In the genomic region with DNA sequence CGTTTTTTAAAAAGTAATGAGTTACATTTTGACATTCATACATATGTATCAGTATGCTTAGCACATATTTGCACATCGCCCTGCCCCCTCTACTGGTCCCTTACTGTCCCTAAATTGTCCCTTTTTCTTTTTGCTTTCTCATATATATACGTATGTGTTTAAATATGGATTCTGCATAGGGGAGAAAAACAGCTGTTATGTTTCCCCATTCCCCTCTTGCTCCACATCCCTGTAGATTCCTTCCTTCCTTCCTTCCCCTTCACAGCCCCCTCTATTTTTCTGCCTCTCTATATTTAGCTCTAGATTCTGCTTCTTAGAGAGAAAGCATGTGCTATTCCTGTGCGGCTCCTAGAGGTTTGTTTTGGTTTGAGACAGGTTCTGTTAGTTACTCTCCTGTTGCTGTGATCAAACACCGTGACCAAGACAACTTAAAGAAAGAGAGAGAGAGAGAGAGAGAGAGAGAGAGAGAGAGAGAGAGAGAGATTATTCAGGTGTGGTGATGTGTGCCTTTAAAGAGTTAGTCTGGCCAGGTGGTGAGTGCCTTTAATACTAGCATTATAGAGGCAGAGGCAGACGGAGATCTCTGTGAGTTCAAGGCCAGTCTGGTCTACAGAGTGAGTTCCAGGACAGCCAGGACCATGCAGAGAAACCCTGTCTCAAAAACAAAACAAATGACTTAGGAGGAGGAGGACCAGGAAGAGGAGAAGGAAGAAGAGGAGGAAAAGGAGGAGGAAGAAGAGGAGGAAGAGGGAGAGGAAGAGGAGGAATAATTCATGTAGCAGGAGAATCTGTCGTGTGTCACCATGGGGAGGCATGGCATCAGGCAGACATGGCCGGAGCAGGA, we compare ENCODE assay signal across 13 mouse cellular contexts. TPM values are rescaled to one million over a fixed set of nuclear protein-coding genes. Genes with fewer than 3 reads are reported as not detected.
DNase-seq lines count a peak whose midpoint lies in the region; ATAC-seq and TF ChIP-seq lines count a peak whose summit lies in the region.
"Had no signal": no experiment of that assay in that cellular context is flagged by ENCODE, and none has a peak within 500 bp of the region (broad histone marks: within the 10 kb centered on the region; RNA-seq: fewer than 3 reads in every experiment).

No protein-coding gene starts in this region.

- TF ChIP-seq CTCF in lung, embryonic 14.5 days (IDR thresholded peaks at IDR 0.05; ENCODE audit: low read depth), result no peak

- H3K27ac ChIP-seq in heart, embryonic 13.5 days (replicated peaks), result peak overlapping the region; percentile 76
- H3K27ac ChIP-seq in lung, embryonic 14.5 days (ENCODE audit: low read depth), result peak overlapping the region; percentile 13; the same call in 1 of the 2 replicates
- 0 out of 2 replicates have a peak overlapping the region, but pooled peaks have one; percentile 7 for H3K27ac ChIP-seq in stomach, embryonic 15.5 days
- H3K27ac ChIP-seq: hindbrain, embryonic 15.5 days had no signal

- H3K9me3 ChIP-seq in heart, embryonic 13.5 days, result no peaks in the 10 kb centered on the region
- no peaks in the 10 kb centered on the region for H3K9me3 ChIP-seq in lung, embryonic 14.5 days (ENCODE audit: low read depth, low read length)
- no peaks in the 10 kb centered on the region for H3K9me3 ChIP-seq in stomach, embryonic 15.5 days
- H3K9me3 ChIP-seq: hindbrain, embryonic 15.5 days had no signal

- no peak for ATAC-seq in heart, embryonic 13.5 days (ENCODE audit: extremely low read depth, insufficient number of reproducible peaks, low FRiP score, low TSS enrichment)
- no peak for ATAC-seq in lung, embryonic 14.5 days (ENCODE audit: insufficient read depth)
- ATAC-seq in granulocyte monocyte progenitor cell, adult 5-6 weeks (replicated peaks; ENCODE audit: poor library complexity, severe bottlenecking), result peak; percentile 23
- ATAC-seq in stomach, embryonic 15.5 days (ENCODE audit: insufficient read depth, low FRiP score, low read depth), result no peak
- ATAC-seq in erythroid progenitor cell, adult 5-6 weeks (replicated peaks; ENCODE audit: low FRiP score, poor library complexity, severe bottlenecking), result no peak

- H3K4me1 ChIP-seq in heart, embryonic 13.5 days, result peaks cover 33% of the 10 kb centered on the region
- peaks cover 6% of the 10 kb centered on the region; the same call in 1 of the 2 replicates for H3K4me1 ChIP-seq in lung, embryonic 14.5 days (ENCODE audit: insufficient read depth)
- peaks cover 9% of the 10 kb centered on the region; the same call in 1 of the 2 replicates for H3K4me1 ChIP-seq in stomach, embryonic 15.5 days
- H3K4me1 ChIP-seq: hindbrain, embryonic 15.5 days had no signal

- H3K4me3 ChIP-seq in heart, embryonic 13.5 days, result no peak overlapping the region
- H3K4me3 ChIP-seq in lung, embryonic 14.5 days (ENCODE audit: low read depth, low read length), result no peak overlapping the region
- no peak overlapping the region for H3K4me3 ChIP-seq in stomach, embryonic 15.5 days (replicated peaks)
- H3K4me3 ChIP-seq: hindbrain, embryonic 15.5 days had no signal

- H3K4me2 ChIP-seq in heart, embryonic 13.5 days, result no peak overlapping the region; the same call in 1 of the 2 replicates
- H3K4me2 ChIP-seq in lung, embryonic 14.5 days, result no peak overlapping the region
- no peak overlapping the region for H3K4me2 ChIP-seq in stomach, embryonic 15.5 days
- H3K4me2 ChIP-seq: hindbrain, embryonic 15.5 days had no signal

- no peaks in the 10 kb centered on the region for H3K27me3 ChIP-seq in heart, embryonic 13.5 days (replicated peaks)
- no peaks in the 10 kb centered on the region for H3K27me3 ChIP-seq in lung, embryonic 14.5 days (ENCODE audit: insufficient read depth, low read length)
- no peaks in the 10 kb centered on the region for H3K27me3 ChIP-seq in stomach, embryonic 15.5 days (replicated peaks)
- H3K27me3 ChIP-seq: hindbrain, embryonic 15.5 days had no signal

- DNase-seq in heart, adult 9 months (ENCODE audit: low spot score in 2 of 2), result no peak
- no peak for DNase-seq in lung, embryonic 14.5 days
- DNase-seq in lung, adult 18-20 months, result no peak
- DNase-seq: cerebellum, postnatal 10 days; spleen, adult 18-20 months; thymus, postnatal 4 days had no signal

- WGBS in heart, embryonic 13.5 days, result 58% methylated on average over 8 of the region's 8 CpGs
- 61% methylated on average over 8 of the region's 8 CpGs for WGBS in lung, embryonic 14.5 days
- 58% methylated on average over 8 of the region's 8 CpGs for WGBS in stomach, embryonic 15.5 days

- peak overlapping the region; percentile 50 for H3K9ac ChIP-seq in heart, embryonic 13.5 days
- H3K9ac ChIP-seq in lung, embryonic 14.5 days, result no peak overlapping the region
- H3K9ac ChIP-seq in stomach, embryonic 15.5 days, result no peak overlapping the region
- H3K9ac ChIP-seq: hindbrain, embryonic 15.5 days had no signal

- H3K36me3 ChIP-seq in heart, embryonic 13.5 days, result peaks cover 3% of the 10 kb centered on the region; the same call in 1 of the 2 replicates
- H3K36me3 ChIP-seq in lung, embryonic 14.5 days (ENCODE audit: insufficient read depth), result no peaks in the 10 kb centered on the region
- no peaks in the 10 kb centered on the region for H3K36me3 ChIP-seq in stomach, embryonic 15.5 days
- H3K36me3 ChIP-seq: hindbrain, embryonic 15.5 days had no signal

RNA-seq across cellular contexts. Expression of a gene that starts 21.6 kb away (rescaled TPM):
- 5.2 and 6.2 TPM in 2 replicates for polyA plus RNA-seq in heart, embryonic 13.5 days (2015; fragmentation: Nextera tagmentation; extraction: Ambion mirVana)
- 3.1 and 3.6 TPM in 2 replicates for polyA plus RNA-seq in lung, embryonic 14.5 days (2014; fragmentation: Nextera tagmentation; extraction: Ambion mirVana)
- total RNA-seq in granulocyte monocyte progenitor cell, adult 5-6 weeks (2014; fragmentation: Nextera tagmentation), result 6.7 and 9.5 TPM in 2 replicates
- total RNA-seq in granulocyte monocyte progenitor cell, adult 5-6 weeks (2017), result 6.4 and 17.5 TPM in 2 replicates
- polyA plus RNA-seq in stomach, embryonic 15.5 days (2015; fragmentation: Nextera tagmentation; extraction: Ambion mirVana), result 8.0 and 10.0 TPM in 2 replicates
- 7.2 and 23.1 TPM in 2 replicates for total RNA-seq in erythroid progenitor cell, adult 5-6 weeks (2015; ENCODE audit: low replicate concordance)
- 34.8 and 64.6 TPM in 2 replicates for total RNA-seq in erythroid progenitor cell, adult 5-6 weeks (2017; ENCODE audit: low replicate concordance)

RNA-seq across cellular contexts. Expression of a gene that starts 36.1 kb away (rescaled TPM):
- 24.2 and 28.9 TPM in 2 replicates for polyA plus RNA-seq in heart, embryonic 13.5 days (2015; fragmentation: Nextera tagmentation; extraction: Ambion mirVana)
- 42.2 and 42.7 TPM in 2 replicates for polyA plus RNA-seq in lung, embryonic 14.5 days (2014; fragmentation: Nextera tagmentation; extraction: Ambion mirVana)
- 15.7 and 24.6 TPM in 2 replicates for total RNA-seq in granulocyte monocyte progenitor cell, adult 5-6 weeks (2014; fragmentation: Nextera tagmentation)
- 11.0 and 11.3 TPM in 2 replicates for total RNA-seq in granulocyte monocyte progenitor cell, adult 5-6 weeks (2017)
- 39.5 and 43.6 TPM in 2 replicates for polyA plus RNA-seq in stomach, embryonic 15.5 days (2015; fragmentation: Nextera tagmentation; extraction: Ambion mirVana)
- total RNA-seq in erythroid progenitor cell, adult 5-6 weeks (2015; ENCODE audit: low replicate concordance), result 4.7 and 52.0 TPM in 2 replicates
- 3.6 and 4.2 TPM in 2 replicates for total RNA-seq in erythroid progenitor cell, adult 5-6 weeks (2017; ENCODE audit: low replicate concordance)

RNA-seq across cellular contexts. Expression of a gene that starts 37.0 kb away (rescaled TPM):
- polyA plus RNA-seq in heart, embryonic 13.5 days (2015; fragmentation: Nextera tagmentation; extraction: Ambion mirVana), result 0.52 and 0.65 TPM in 2 replicates
- polyA plus RNA-seq in lung, embryonic 14.5 days (2014; fragmentation: Nextera tagmentation; extraction: Ambion mirVana), result 1.2 and 1.5 TPM in 2 replicates
- total RNA-seq in granulocyte monocyte progenitor cell, adult 5-6 weeks (2014; fragmentation: Nextera tagmentation), result 32.5 and 43.1 TPM in 2 replicates
- 111 and 115 TPM in 2 replicates for total RNA-seq in granulocyte monocyte progenitor cell, adult 5-6 weeks (2017)
- polyA plus RNA-seq in stomach, embryonic 15.5 days (2015; fragmentation: Nextera tagmentation; extraction: Ambion mirVana), result 0.81 and 0.99 TPM in 2 replicates
- 14.3 and 17.7 TPM in 2 replicates for total RNA-seq in erythroid progenitor cell, adult 5-6 weeks (2015; ENCODE audit: low replicate concordance)
- 44.0 and 55.7 TPM in 2 replicates for total RNA-seq in erythroid progenitor cell, adult 5-6 weeks (2017; ENCODE audit: low replicate concordance)

RNA-seq across cellular contexts. Expression of a gene that starts 55.3 kb away (rescaled TPM):
- 162 and 177 TPM in 2 replicates for polyA plus RNA-seq in heart, embryonic 13.5 days (2015; fragmentation: Nextera tagmentation; extraction: Ambion mirVana)
- polyA plus RNA-seq in lung, embryonic 14.5 days (2014; fragmentation: Nextera tagmentation; extraction: Ambion mirVana), result 227 and 239 TPM in 2 replicates
- 223 and 247 TPM in 2 replicates for total RNA-seq in granulocyte monocyte progenitor cell, adult 5-6 weeks (2014; fragmentation: Nextera tagmentation)
- 96.6 and 108 TPM in 2 replicates for total RNA-seq in granulocyte monocyte progenitor cell, adult 5-6 weeks (2017)
- polyA plus RNA-seq in stomach, embryonic 15.5 days (2015; fragmentation: Nextera tagmentation; extraction: Ambion mirVana), result 199 and 202 TPM in 2 replicates
- total RNA-seq in erythroid progenitor cell, adult 5-6 weeks (2015; ENCODE audit: low replicate concordance), result 109 and 117 TPM in 2 replicates
- total RNA-seq in erythroid progenitor cell, adult 5-6 weeks (2017; ENCODE audit: low replicate concordance), result 41.2 and 42.5 TPM in 2 replicates

RNA-seq across cellular contexts. Expression of a gene that starts 59.4 kb away (rescaled TPM):
- polyA plus RNA-seq in heart, embryonic 13.5 days (2015; fragmentation: Nextera tagmentation; extraction: Ambion mirVana), result 0.13 TPM in 1 of 2 replicates, not detected in the other
- polyA plus RNA-seq in lung, embryonic 14.5 days (2014; fragmentation: Nextera tagmentation; extraction: Ambion mirVana), result 0.17 TPM in 1 of 2 replicates, not detected in the other
- not detected in 2 replicates for total RNA-seq in granulocyte monocyte progenitor cell, adult 5-6 weeks (2014; fragmentation: Nextera tagmentation)
- total RNA-seq in granulocyte monocyte progenitor cell, adult 5-6 weeks (2017), result not detected in 2 replicates
- 0.23 TPM in 1 of 2 replicates, not detected in the other for polyA plus RNA-seq in stomach, embryonic 15.5 days (2015; fragmentation: Nextera tagmentation; extraction: Ambion mirVana)
- total RNA-seq in erythroid progenitor cell, adult 5-6 weeks (2015; ENCODE audit: low replicate concordance), result not detected in 2 replicates
- total RNA-seq in erythroid progenitor cell, adult 5-6 weeks (2017; ENCODE audit: low replicate concordance), result not detected in 2 replicates
- total RNA-seq: megakaryocyte, adult 5-6 weeks had no signal
- polyA plus RNA-seq: embryonic facial prominence, embryonic 14.5 days; hindbrain, embryonic 15.5 days had no signal

Comparison
In these comparisons a context has a peak if more than half of its experiments do, and no peak if none do; other contexts are left out.
1. H3K27ac ChIP-seq: peak in every context shown above with its lines; median percentile 76 in heart, embryonic 13.5 days; 13 in lung, embryonic 14.5 days; 7 in stomach, embryonic 15.5 days.